Mouse (Mus musculus) CH12F3 (cell line): ENCODE data around the gene Fgf10.

ENCODE experiments used
- in situ Hi-C: fragments of 300-500 bp; cut with MboI; formaldehyde crosslinking; loops from 2 replicates; pipeline ENCODE4 v1.14.3; 2020; ENCODE audit warnings: low sequenced_read_pairs

Gene Fgf10

GRCm38 (mm10) chr13:118834021-118834420 lies 164.4 kb downstream of the Fgf10 start:
- in situ Hi-C loops: no loop called here

- in situ Hi-C loops: no loop called here
Measured at GRCm38 (mm10) chr13:118835078-118835477, 165.5 kb downstream of the Fgf10 start.
